Mouse (Mus musculus) stomach, embryonic 16.5 days (tissue): Measurements from ENCODE around the gene Fancg. TPM values are rescaled to one million over a fixed set of nuclear protein-coding genes. Genes with fewer than 3 reads are reported as not detected.

Source experiments
- ATAC-seq: fragments of 200-750 bp; cut with Nextera tagmentation; 2 replicates; pipeline ENCODE4 v1.8.0; 2017; ENCODE audit warnings: moderate number of reproducible peaks, moderate TSS enrichment; ENCODE audit not compliant: insufficient read depth, low FRiP score
- H3K27ac ChIP-seq: fragments of 300-500 bp; sonication (generic); 2 replicates; pipeline ENCODE4 v1.5.1; 2014; ENCODE audit warnings: low read length
- H3K27me3 ChIP-seq: fragments of 300-500 bp; sonication (generic); 2 replicates; pipeline ENCODE4 v1.6.1; 2014; ENCODE audit warnings: low read length, control low read depth, mixed read lengths; ENCODE audit not compliant: control insufficient read depth, insufficient read depth
- H3K36me3 ChIP-seq: fragments of 300-500 bp; sonication (generic); 2 replicates; pipeline ENCODE4 v1.6.1; 2014; ENCODE audit warnings: low read length; ENCODE audit not compliant: control insufficient read depth, insufficient read depth
- H3K4me1 ChIP-seq: fragments of 300-500 bp; sonication (generic); 2 replicates; pipeline ENCODE4 v1.6.1; 2014; ENCODE audit warnings: low read length, control low read depth, mixed read lengths; ENCODE audit not compliant: control insufficient read depth, insufficient read depth
- H3K4me2 ChIP-seq: fragments of 300-500 bp; sonication (generic); 2 replicates; pipeline ENCODE4 v1.6.1; 2014; ENCODE audit warnings: low read depth, low read length, mixed read lengths
- H3K4me3 ChIP-seq: fragments of 300-500 bp; sonication (generic); replicated peaks from 2 replicates; pipeline ENCODE4 v1.5.1; 2014; ENCODE audit warnings: mild to moderate bottlenecking, low read length
- H3K9ac ChIP-seq: fragments of 300-500 bp; sonication (generic); 2 replicates; pipeline ENCODE4 v1.6.1; 2014; ENCODE audit warnings: low read length
- H3K9me3 ChIP-seq: fragments of 300-500 bp; sonication (generic); replicated peaks from 2 replicates; pipeline ENCODE4 v1.6.1; 2016; ENCODE audit warnings: low read length, control low read depth; ENCODE audit not compliant: control insufficient read depth
- whole genome bisulfite sequencing: fragments of 180-500 bp; shearing (Covaris S2); extraction: QIAGEN DNeasy Blood & Tissue Kit; methylation state at CpG from one replicate; pipeline ENCODE4 v1.1.7; 2014; 5-methylcytosine and 5-hydroxymethylcytosine counted together
- polyA plus RNA-seq: library from polyadenylated mRNA; unstranded; fragments of >200 nt; fragmentation: Nextera tagmentation; extraction: Ambion mirVana; gene quantifications from 2 replicates; pipeline ENCODE4 v1.2.1, GENCODE M21; 2015

The Fancg gene
- polyA plus RNA-seq, 1 experiment from 2014 or later, result 16.5 TPM

GRCm38 (mm10) chr4:43029121-43029520, 18.8 kb upstream of the Fancg start:
- Histone ChIP-seq H3K4me1 (peaks cover 21% of the 10 kb centered on the region), H3K9me3 (no peaks in the 10 kb centered on the region), H3K4me2 (no peak overlapping the region), H3K27ac (no peak overlapping the region), H3K27me3 (no peaks in the 10 kb centered on the region), H3K4me3 (no peak overlapping the region), H3K36me3 (peaks cover 24% of the 10 kb centered on the region; the same call in 1 of the 2 replicates), H3K9ac (no peak overlapping the region)
- ATAC-seq, result no peak
- WGBS, result 91% methylated on average over 7 of the region's 7 CpGs

GRCm38 (mm10) chr4:43025084-43025960, 15.0 kb upstream of the Fancg start, which contains the start of gene Pigo:
Gene Pigo (minus strand): TSS chr4:43025819.
- Histone ChIP-seq H3K4me2 (peak within 1 kb of the TSS; percentile 66), H3K27ac (peak within 1 kb of the TSS; percentile 94), H3K9me3 (no peaks in the 10 kb centered on the region), H3K4me1 (peaks cover 13% of the 10 kb centered on the region), H3K4me3 (peak within 1 kb of the TSS; percentile 78), H3K9ac (peak within 1 kb of the TSS; percentile 82), H3K36me3 (peaks cover 29% of the 10 kb centered on the region; the same call in 1 of the 2 replicates), H3K27me3 (no peaks in the 10 kb centered on the region)
- ATAC-seq, result peak; percentile 93
- WGBS, result 7% methylated on average over 42 of the region's 42 CpGs

- Histone ChIP-seq H3K27me3 (no peaks in the 10 kb centered on the region), H3K4me2 (peak overlapping the region; percentile 66), H3K36me3 (peaks cover 29% of the 10 kb centered on the region; the same call in 1 of the 2 replicates), H3K4me1 (peaks cover 8% of the 10 kb centered on the region), H3K4me3 (peak overlapping the region; percentile 78), H3K9ac (peak overlapping the region; percentile 82), H3K9me3 (no peaks in the 10 kb centered on the region), H3K27ac (no peak overlapping the region)
- 74% methylated on average over 14 of the region's 14 CpGs for WGBS
- no peak for ATAC-seq
Observed at GRCm38 (mm10) chr4:43024673-43025072, 14.4 kb upstream of the Fancg start.

GRCm38 (mm10) chr4:43021341-43021740, 11.0 kb upstream of the Fancg start:
- 75% methylated on average over 17 of the region's 17 CpGs for WGBS

GRCm38 (mm10) chr4:43020876-43021275, 10.6 kb upstream of the Fancg start:
- no peak overlapping the region for H3K4me3 ChIP-seq
- H3K9me3 ChIP-seq, result no peaks in the 10 kb centered on the region
- peaks cover 8% of the 10 kb centered on the region; the same call in 1 of the 2 replicates for H3K4me1 ChIP-seq
- no peak for ATAC-seq
- H3K27me3 ChIP-seq, result no peaks in the 10 kb centered on the region
- H3K36me3 ChIP-seq, result peaks cover 9% of the 10 kb centered on the region; the same call in 1 of the 2 replicates
- 84% methylated on average over 16 of the region's 16 CpGs for WGBS
- H3K4me2 ChIP-seq, result no peak overlapping the region
- no peak overlapping the region for H3K27ac ChIP-seq
- no peak overlapping the region for H3K9ac ChIP-seq

More at GRCm38 (mm10) chr4:43021341-43021740, 11.0 kb upstream of the Fancg start:
- no peak for ATAC-seq
- Histone ChIP-seq H3K27ac (no peak overlapping the region), H3K4me2 (no peak overlapping the region), H3K9me3 (no peaks in the 10 kb centered on the region), H3K4me1 (peaks cover 8% of the 10 kb centered on the region; the same call in 1 of the 2 replicates), H3K4me3 (no peak overlapping the region), H3K27me3 (no peaks in the 10 kb centered on the region), H3K36me3 (peaks cover 9% of the 10 kb centered on the region; the same call in 1 of the 2 replicates), H3K9ac (no peak overlapping the region)

- H3K9ac ChIP-seq, result no peak overlapping the region
- WGBS, result 91% methylated on average over 23 of the region's 23 CpGs
- ATAC-seq, result no peak
- no peaks in the 10 kb centered on the region for H3K27me3 ChIP-seq
- H3K4me1 ChIP-seq, result peaks cover 6% of the 10 kb centered on the region; the same call in 1 of the 2 replicates
- H3K9me3 ChIP-seq, result no peaks in the 10 kb centered on the region
- H3K4me3 ChIP-seq, result no peak overlapping the region
- H3K27ac ChIP-seq, result no peak overlapping the region
- peaks cover 9% of the 10 kb centered on the region; the same call in 1 of the 2 replicates for H3K36me3 ChIP-seq
- H3K4me2 ChIP-seq, result no peak overlapping the region
Observed at GRCm38 (mm10) chr4:43019641-43020465, 9.5 kb upstream of the Fancg start.

- no peak for ATAC-seq
- Histone ChIP-seq H3K9ac (no peak overlapping the region), H3K27me3 (no peaks in the 10 kb centered on the region), H3K36me3 (peaks cover 9% of the 10 kb centered on the region; the same call in 1 of the 2 replicates), H3K9me3 (no peaks in the 10 kb centered on the region), H3K4me2 (no peak overlapping the region), H3K27ac (no peak overlapping the region), H3K4me1 (no peaks in the 10 kb centered on the region), H3K4me3 (no peak overlapping the region)
- 88% methylated on average over 10 of the region's 10 CpGs for WGBS
Observed at GRCm38 (mm10) chr4:43019176-43019575, 8.9 kb upstream of the Fancg start.

- Histone ChIP-seq H3K4me2 (no peak overlapping the region), H3K36me3 (peaks cover 4% of the 10 kb centered on the region; the same call in 1 of the 2 replicates), H3K9ac (no peak overlapping the region), H3K4me1 (no peaks in the 10 kb centered on the region), H3K4me3 (no peak overlapping the region), H3K9me3 (no peaks in the 10 kb centered on the region), H3K27ac (no peak overlapping the region), H3K27me3 (no peaks in the 10 kb centered on the region)
- WGBS, result 92% methylated on average over 4 of the region's 4 CpGs
- no peak for ATAC-seq
Observed at GRCm38 (mm10) chr4:43018156-43018555, 7.8 kb upstream of the Fancg start.
